Mouse (Mus musculus) erythroblast, embryonic 14.5 days (primary cell): Measurements from ENCODE around the gene Nol9.

Source experiments
- GATA1 ChIP-seq: IDR thresholded peaks from 2 replicates; pipeline ENCODE4 v1.6.1; 2012; ENCODE audit warnings: low read length, inconsistent platforms, mixed read lengths
- TAL1 ChIP-seq: IDR thresholded peaks from 3 replicates; pipeline ENCODE4 v1.6.1; 2012; ENCODE audit warnings: low read length, inconsistent platforms, mixed read lengths

DNA sequence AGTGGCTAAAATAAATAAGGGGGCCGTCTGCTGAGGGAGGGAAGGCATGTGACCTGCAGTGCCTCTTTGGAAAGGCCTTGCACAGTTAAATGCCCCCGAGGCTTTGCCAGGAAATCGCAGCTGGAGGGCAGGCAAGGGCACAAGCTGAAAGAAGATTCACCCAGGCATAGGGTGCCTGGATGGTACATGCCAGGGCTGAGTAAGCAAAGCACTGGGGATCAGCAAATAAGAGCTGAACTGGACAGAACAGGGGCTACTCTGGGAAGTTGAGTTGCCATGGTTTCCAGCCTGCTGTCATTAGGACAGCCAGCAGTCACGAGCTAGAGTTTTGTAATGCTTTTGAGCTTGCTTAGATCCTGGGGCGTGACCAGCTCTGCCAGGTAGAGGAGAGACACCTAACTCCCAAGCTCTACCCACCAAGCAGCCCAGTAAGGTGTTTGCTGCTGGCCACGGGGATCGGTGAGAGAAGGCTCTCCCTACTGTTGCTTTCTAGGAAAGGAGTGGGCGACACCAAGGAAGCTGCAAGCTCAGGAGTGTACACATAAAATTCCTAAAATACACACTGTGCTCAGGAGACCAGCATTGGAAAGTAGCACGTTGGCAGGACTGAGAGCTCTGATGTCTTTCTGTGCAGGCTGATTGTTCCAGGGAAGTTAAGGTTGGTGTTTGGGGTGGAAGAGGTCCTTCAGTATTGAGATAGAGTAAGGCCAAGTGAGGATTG, 23.4 kb downstream of the Nol9 start:
- TF ChIP-seq GATA1 (no peak), TAL1 (no peak)
